Mouse (Mus musculus) thymus, adult 18-20 months (tissue): Measurements from ENCODE around the gene Rev1.

Experiments used
- DNase-seq, 2 experiments: peaks; one replicate each; pipeline ENCODE4 v3.0.0; 2022; ENCODE audit warnings: mixed read lengths in 2 of 2

The Rev1 gene

GRCm38 (mm10) chr1:38058417-38058816 is 71.2 kb downstream of the Rev1 start:
- DNase-seq = no peak

- DNase-seq = no peak
Measured at GRCm38 (mm10) chr1:38055176-38055575, 74.4 kb downstream of the Rev1 start.

- DNase-seq = no peak
Measured at GRCm38 (mm10) chr1:38049562-38049961, 80.0 kb downstream of the Rev1 start.

GRCm38 (mm10) chr1:38048121-38048520 is 81.5 kb downstream of the Rev1 start:
- no peak for DNase-seq

- no peak for DNase-seq
Measured at GRCm38 (mm10) chr1:38038898-38039297, 90.7 kb downstream of the Rev1 start.

- no peak for DNase-seq
Measured at GRCm38 (mm10) chr1:38037375-38037774, 92.2 kb downstream of the Rev1 start.

GRCm38 (mm10) chr1:38035521-38035920 is 94.1 kb downstream of the Rev1 start:
- no peak for DNase-seq

GRCm38 (mm10) chr1:38031391-38031790 is 98.2 kb downstream of the Rev1 start:
- no peak for DNase-seq

GRCm38 (mm10) chr1:38027301-38027700 is 102.3 kb downstream of the Rev1 start:
- DNase-seq = no peak

- DNase-seq = no peak
Measured at GRCm38 (mm10) chr1:38014551-38015203, 114.9 kb downstream of the Rev1 start.

GRCm38 (mm10) chr1:38012509-38012908 is 117.1 kb downstream of the Rev1 start:
- DNase-seq = no peak

GRCm38 (mm10) chr1:38012104-38012503 is 117.5 kb downstream of the Rev1 start:
- DNase-seq = no peak

- no peak for DNase-seq
Measured at GRCm38 (mm10) chr1:38011647-38012046, 118.0 kb downstream of the Rev1 start.

- DNase-seq = no peak
Measured at GRCm38 (mm10) chr1:38006741-38007140, 122.9 kb downstream of the Rev1 start.

GRCm38 (mm10) chr1:38003046-38003445 is 126.6 kb downstream of the Rev1 start:
- DNase-seq = no peak
